Mouse (Mus musculus): ENCODE data around the gene Isyna1. TPM values are rescaled to one million over a fixed set of nuclear protein-coding genes. Genes with fewer than 3 reads are reported as not detected.
"Not testable (repeated sequence)": the region's sequence is repeated elsewhere in the genome, so short reads cannot be mapped to it uniquely, and the experiment has no call there.

Gene Isyna1
- polyA plus RNA-seq, 1 experiment from 2014 or later: 113 TPM

GRCm38 (mm10) chr8:70584606-70585257 lies 9.4 kb upstream of the Isyna1 start:
- 0 out of 2 replicates have a peak overlapping the region, but pooled peaks have one; percentile 13 for H3K27ac ChIP-seq (replicated peaks)
- no peak overlapping the region for H3K9ac ChIP-seq
- ATAC-seq (ENCODE audit: low read depth): peak; percentile 34; the same call in 1 of the 2 replicates
- H3K4me1 ChIP-seq (replicated peaks): no peaks in the 10 kb centered on the region
- H3K9me3 ChIP-seq: no peaks in the 10 kb centered on the region
- H3K4me3 ChIP-seq: no peak overlapping the region
- H3K27me3 ChIP-seq: no peaks in the 10 kb centered on the region
- H3K4me2 ChIP-seq: no peak overlapping the region
- H3K36me3 ChIP-seq: peaks cover 94% of the 10 kb centered on the region
- 90% methylated on average over 9 of the region's 9 CpGs for WGBS

- Histone ChIP-seq H3K4me3 (no peak overlapping the region), H3K4me1 (replicated peaks) (no peaks in the 10 kb centered on the region), H3K9ac (no peak overlapping the region), H3K36me3 (peaks cover 95% of the 10 kb centered on the region), H3K27ac (replicated peaks) (0 out of 2 replicates have a peak overlapping the region, but pooled peaks have one; percentile 13), H3K27me3 (no peaks in the 10 kb centered on the region), H3K9me3 (no peaks in the 10 kb centered on the region), H3K4me2 (no peak overlapping the region)
- WGBS: 41% methylated on average over 7 of the region's 7 CpGs
- ATAC-seq (ENCODE audit: low read depth): peak; percentile 46
Measured at GRCm38 (mm10) chr8:70585258-70585652, 8.9 kb upstream of the Isyna1 start.

- H3K9ac ChIP-seq; H3K4me2 ChIP-seq; H3K27me3 ChIP-seq; H3K4me3 ChIP-seq; H3K27ac ChIP-seq (replicated peaks); ATAC-seq (ENCODE audit: low read depth); H3K4me1 ChIP-seq (replicated peaks); H3K9me3 ChIP-seq: not testable (repeated sequence)
- WGBS: 98% methylated on average over 4 of the region's 4 CpGs
- peaks cover 89% of the 10 kb centered on the region for H3K36me3 ChIP-seq
Measured at GRCm38 (mm10) chr8:70587955-70588354, 6.2 kb upstream of the Isyna1 start.

- no peak overlapping the region for H3K4me2 ChIP-seq
- no peak for ATAC-seq (ENCODE audit: low read depth)
- H3K36me3 ChIP-seq: peaks cover 66% of the 10 kb centered on the region
- no peak overlapping the region for H3K4me3 ChIP-seq
- H3K27me3 ChIP-seq: peaks cover 9% of the 10 kb centered on the region
- H3K27ac ChIP-seq (replicated peaks): no peak overlapping the region
- no peaks in the 10 kb centered on the region for H3K9me3 ChIP-seq
- H3K4me1 ChIP-seq (replicated peaks): peaks cover 34% of the 10 kb centered on the region
- H3K9ac ChIP-seq: no peak overlapping the region
- 91% methylated on average over 12 of the region's 12 CpGs for WGBS
Measured at GRCm38 (mm10) chr8:70591569-70591968, 2.6 kb upstream of the Isyna1 start.

- H3K9ac ChIP-seq: peak overlapping the region; percentile 80; the same call in 1 of the 2 replicates
- peak overlapping the region; percentile 75 for H3K27ac ChIP-seq (replicated peaks)
- H3K27me3 ChIP-seq: peaks cover 15% of the 10 kb centered on the region
- no peak for ATAC-seq (ENCODE audit: low read depth)
- H3K36me3 ChIP-seq: peaks cover 56% of the 10 kb centered on the region
- peak overlapping the region; percentile 99 for H3K4me2 ChIP-seq
- peak overlapping the region; percentile 67 for H3K4me3 ChIP-seq
- WGBS: 55% methylated on average over 8 of the region's 8 CpGs
- no peaks in the 10 kb centered on the region for H3K9me3 ChIP-seq
- H3K4me1 ChIP-seq (replicated peaks): peaks cover 50% of the 10 kb centered on the region
Measured at GRCm38 (mm10) chr8:70593173-70593572, 1.0 kb upstream of the Isyna1 start.

GRCm38 (mm10) chr8:70594621-70595564 lies 720 bp downstream of the Isyna1 start:
- H3K4me3 ChIP-seq: peak overlapping the region; percentile 67

GRCm38 (mm10) chr8:70595811-70596210 lies 1.6 kb downstream of the Isyna1 start:
- no peak overlapping the region for H3K27ac ChIP-seq (replicated peaks)
- 0 out of 2 replicates have a peak overlapping the region, but pooled peaks have one; percentile 0 for H3K4me3 ChIP-seq
- 95% methylated on average over 12 of the region's 12 CpGs for WGBS
- peak overlapping the region; percentile 99; the same call in 1 of the 2 replicates for H3K4me2 ChIP-seq
- peaks cover 76% of the 10 kb centered on the region for H3K4me1 ChIP-seq (replicated peaks)
- H3K9me3 ChIP-seq: no peaks in the 10 kb centered on the region
- no peak overlapping the region for H3K9ac ChIP-seq
- peaks cover 30% of the 10 kb centered on the region for H3K36me3 ChIP-seq
- ATAC-seq (ENCODE audit: low read depth): no peak
- peaks cover 15% of the 10 kb centered on the region for H3K27me3 ChIP-seq

More at GRCm38 (mm10) chr8:70594621-70595564, 720 bp downstream of the Isyna1 start:
- peaks cover 15% of the 10 kb centered on the region for H3K27me3 ChIP-seq
- 10% methylated on average over 82 of the region's 82 CpGs for WGBS
- peak overlapping the region; percentile 75 for H3K27ac ChIP-seq (replicated peaks)
- H3K36me3 ChIP-seq: peaks cover 39% of the 10 kb centered on the region
- peak overlapping the region; percentile 99 for H3K4me2 ChIP-seq
- H3K9ac ChIP-seq: peak overlapping the region; percentile 80
- peak; percentile 15 for ATAC-seq (ENCODE audit: low read depth)
- H3K4me1 ChIP-seq (replicated peaks): peaks cover 67% of the 10 kb centered on the region
- H3K9me3 ChIP-seq: no peaks in the 10 kb centered on the region

- H3K4me1 ChIP-seq (replicated peaks): peaks cover 80% of the 10 kb centered on the region
Measured at GRCm38 (mm10) chr8:70596216-70596615, 2.0 kb downstream of the Isyna1 start.

DNA sequence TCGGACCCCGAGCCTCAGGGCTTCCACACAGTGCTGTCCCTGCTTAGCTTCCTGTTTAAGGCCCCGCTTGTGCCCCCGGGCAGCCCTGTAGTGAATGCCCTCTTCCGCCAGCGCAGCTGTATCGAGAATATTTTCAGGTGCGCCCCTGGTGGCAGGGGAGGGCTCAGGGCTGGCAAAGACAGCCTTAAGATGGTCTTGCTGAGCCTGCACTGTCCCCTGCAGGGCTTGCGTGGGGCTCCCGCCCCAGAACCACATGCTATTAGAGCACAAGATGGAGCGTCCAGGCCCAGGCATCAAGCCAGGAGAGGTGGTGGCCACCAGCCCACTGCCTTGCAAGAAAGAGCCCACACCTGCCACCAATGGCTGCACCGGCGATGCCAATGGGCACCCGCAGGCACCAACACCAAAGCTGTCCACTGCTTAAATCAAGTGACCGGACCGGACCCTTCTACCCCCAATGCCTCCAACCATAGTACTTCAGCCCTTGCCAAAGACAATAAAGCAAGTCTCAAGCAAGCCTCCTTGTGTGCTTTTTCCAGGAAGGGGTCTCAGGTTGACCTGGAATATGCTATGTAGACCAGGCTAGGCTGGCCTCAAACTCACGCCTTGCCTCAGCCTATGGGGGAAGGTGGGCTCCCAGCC lies 2.7 kb downstream of the Isyna1 start:
- ATAC-seq (ENCODE audit: low read depth): no peak
- H3K27me3 ChIP-seq: peaks cover 15% of the 10 kb centered on the region
- no peak overlapping the region for H3K27ac ChIP-seq (replicated peaks)
- 0 out of 2 replicates have a peak overlapping the region, but pooled peaks have one; percentile 79 for H3K9ac ChIP-seq
- 86% methylated on average over 17 of the region's 17 CpGs for WGBS
- H3K36me3 ChIP-seq: peaks cover 20% of the 10 kb centered on the region
- peaks cover 87% of the 10 kb centered on the region for H3K4me1 ChIP-seq (replicated peaks)
- no peaks in the 10 kb centered on the region for H3K9me3 ChIP-seq
- H3K4me2 ChIP-seq: peak overlapping the region; percentile 75
- no peak overlapping the region; the same call in 1 of the 2 replicates for H3K4me3 ChIP-seq

More at GRCm38 (mm10) chr8:70596216-70596615, 2.0 kb downstream of the Isyna1 start:
- Histone ChIP-seq H3K27me3 (peaks cover 15% of the 10 kb centered on the region), H3K27ac (replicated peaks) (no peak overlapping the region), H3K4me3 (0 out of 2 replicates have a peak overlapping the region, but pooled peaks have one; percentile 0), H3K9me3 (no peaks in the 10 kb centered on the region), H3K4me2 (no peak overlapping the region; the same call in 1 of the 2 replicates), H3K9ac (no peak overlapping the region), H3K36me3 (peaks cover 27% of the 10 kb centered on the region)
- no peak for ATAC-seq (ENCODE audit: low read depth)
- 92% methylated on average over 18 of the region's 18 CpGs for WGBS

GRCm38 (mm10) chr8:70597417-70598272 lies 3.5 kb downstream of the Isyna1 start:
- Histone ChIP-seq H3K9me3 (no peaks in the 10 kb centered on the region), H3K27me3 (peaks cover 15% of the 10 kb centered on the region), H3K27ac (replicated peaks) (peak overlapping the region; percentile 68), H3K9ac (peak overlapping the region; percentile 79), H3K36me3 (peaks cover 23% of the 10 kb centered on the region), H3K4me3 (peak overlapping the region; percentile 43), H3K4me1 (replicated peaks) (peaks cover 91% of the 10 kb centered on the region), H3K4me2 (peak overlapping the region; percentile 75)
- ATAC-seq (ENCODE audit: low read depth): no peak
- 8% methylated on average over 54 of the region's 68 CpGs for WGBS

GRCm38 (mm10) chr8:70598283-70598682 lies 4.1 kb downstream of the Isyna1 start:
- peaks cover 15% of the 10 kb centered on the region for H3K27me3 ChIP-seq
- peak overlapping the region; percentile 75 for H3K4me2 ChIP-seq
- H3K9ac ChIP-seq: peak overlapping the region; percentile 79
- peaks cover 29% of the 10 kb centered on the region for H3K36me3 ChIP-seq
- H3K4me3 ChIP-seq: peak overlapping the region; percentile 43
- under 1% methylated on average over 29 of the region's 29 CpGs for WGBS
- peak overlapping the region; percentile 68 for H3K27ac ChIP-seq (replicated peaks)
- no peaks in the 10 kb centered on the region for H3K9me3 ChIP-seq
- peak; percentile 32 for ATAC-seq (ENCODE audit: low read depth)
- H3K4me1 ChIP-seq (replicated peaks): peaks cover 90% of the 10 kb centered on the region

All from neural tube, embryonic 13.5 days (tissue).